Mouse (Mus musculus) macrophage (primary cell): Measurements from ENCODE around the gene Znhit2. TPM values are rescaled to one million over a fixed set of nuclear protein-coding genes. Genes with fewer than 3 reads are reported as not detected.
"Not testable (repeated sequence)": the region's sequence is repeated elsewhere in the genome, so short reads cannot be mapped to it uniquely, and the experiment has no call there.

ENCODE experiments used
- H3K27ac ChIP-seq: fragments of 350-480 bp; formaldehyde crosslinking; 2 replicates; pipeline ENCODE4 v1.9.0; 2021
- H3K36me3 ChIP-seq: fragments of 350-480 bp; formaldehyde crosslinking; 2 replicates; pipeline ENCODE4 v1.9.0; 2021; ENCODE audit errors: inconsistent target
- H3K4me3 ChIP-seq: fragments of 350-480 bp; formaldehyde crosslinking; 2 replicates; pipeline ENCODE4 v1.9.0; 2021; ENCODE audit errors: inconsistent target
- H3K79me2 ChIP-seq: fragments of 350-480 bp; formaldehyde crosslinking; 2 replicates; pipeline ENCODE4 v1.9.0; 2021; ENCODE audit errors: inconsistent target
- WGBS: methylation state at CpG from one replicate; pipeline ENCODE4 v1.1.7; 2026; ENCODE audit warnings: inconsistent platforms; ENCODE audit not compliant: missing documents; 5-methylcytosine and 5-hydroxymethylcytosine counted together
- polyA plus RNA-seq: library from polyadenylated mRNA; stranded (reverse); fragments of 250-400 nt; gene quantifications from 3 replicates; pipeline ENCODE4 v1.2.4, GENCODE M21; 2018; ENCODE audit warnings: inconsistent platforms

Gene Znhit2
- polyA plus RNA-seq, 1 experiment from 2014 or later, result 4.0 TPM

GRCm38 (mm10) chr19:6037695-6038094 lies 23.3 kb upstream of the Znhit2 start:
- no peak overlapping the region for H3K4me3 ChIP-seq
- no peaks in the 10 kb centered on the region for H3K36me3 ChIP-seq
- no peak overlapping the region for H3K27ac ChIP-seq
- H3K79me2 ChIP-seq, result no peaks in the 10 kb centered on the region

- no peaks in the 10 kb centered on the region for H3K79me2 ChIP-seq
- WGBS, result 68% methylated on average over 7 of the region's 7 CpGs
- H3K36me3 ChIP-seq, result no peaks in the 10 kb centered on the region
- H3K4me3 ChIP-seq, result no peak overlapping the region
- H3K27ac ChIP-seq, result no peak overlapping the region
Measured at GRCm38 (mm10) chr19:6038326-6038725, 22.7 kb upstream of the Znhit2 start.

GRCm38 (mm10) chr19:6040002-6040401 lies 21.0 kb upstream of the Znhit2 start:
- peaks cover 2% of the 10 kb centered on the region; the same call in 1 of the 2 replicates for H3K79me2 ChIP-seq
- no peak overlapping the region for H3K27ac ChIP-seq
- H3K36me3 ChIP-seq, result no peaks in the 10 kb centered on the region
- no peak overlapping the region for H3K4me3 ChIP-seq

- WGBS, result 92% methylated on average over 9 of the region's 9 CpGs
- peaks cover 13% of the 10 kb centered on the region for H3K79me2 ChIP-seq
- H3K36me3 ChIP-seq, result no peaks in the 10 kb centered on the region
- H3K27ac ChIP-seq, result no peak overlapping the region
- no peak overlapping the region for H3K4me3 ChIP-seq
Measured at GRCm38 (mm10) chr19:6042293-6042692, 18.7 kb upstream of the Znhit2 start.

- 20% methylated on average over 3 of the region's 4 CpGs for WGBS
- peaks cover 31% of the 10 kb centered on the region for H3K79me2 ChIP-seq
- H3K27ac ChIP-seq, H3K4me3 ChIP-seq, H3K36me3 ChIP-seq: not testable (repeated sequence)
Measured at GRCm38 (mm10) chr19:6044102-6044501, 16.9 kb upstream of the Znhit2 start.

- H3K27ac ChIP-seq, result peak overlapping the region; percentile 93
- 12% methylated on average over 18 of the region's 20 CpGs for WGBS
- peak overlapping the region; percentile 91 for H3K4me3 ChIP-seq
- peaks cover 23% of the 10 kb centered on the region for H3K36me3 ChIP-seq
- H3K79me2 ChIP-seq, result peaks cover 47% of the 10 kb centered on the region
Measured at GRCm38 (mm10) chr19:6045366-6046293, 15.4 kb upstream of the Znhit2 start.

- peaks cover 32% of the 10 kb centered on the region for H3K36me3 ChIP-seq
- peak within 1 kb of the TSS; percentile 91 for H3K4me3 ChIP-seq
- peak within 1 kb of the TSS; percentile 93 for H3K27ac ChIP-seq
- peaks cover 56% of the 10 kb centered on the region for H3K79me2 ChIP-seq
- WGBS, result under 1% methylated on average over 59 of the region's 65 CpGs
Measured at GRCm38 (mm10) chr19:6046294-6047153, 14.5 kb upstream of the Znhit2 start, which contains the start of gene Syvn1. TSS of gene Syvn1 (plus strand) at chr19:6046576.

GRCm38 (mm10) chr19:6047154-6047898 lies 13.7 kb upstream of the Znhit2 start:
- Histone ChIP-seq H3K36me3 (peaks cover 40% of the 10 kb centered on the region), H3K27ac (peak overlapping the region; percentile 93; the same call in 1 of the 2 replicates), H3K4me3 (peak overlapping the region; percentile 91), H3K79me2 (peaks cover 64% of the 10 kb centered on the region)
- 2% methylated on average over 44 of the region's 44 CpGs for WGBS

- WGBS, result 89% methylated on average over 6 of the region's 8 CpGs
- H3K36me3 ChIP-seq, result peaks cover 45% of the 10 kb centered on the region
- H3K79me2 ChIP-seq, result peaks cover 69% of the 10 kb centered on the region
- H3K27ac ChIP-seq, result no peak overlapping the region
- peak overlapping the region; percentile 91 for H3K4me3 ChIP-seq
Measured at GRCm38 (mm10) chr19:6047899-6048166, 13.2 kb upstream of the Znhit2 start.

GRCm38 (mm10) chr19:6048681-6049410 lies 12.1 kb upstream of the Znhit2 start:
- WGBS, result 91% methylated on average over 11 of the region's 11 CpGs
- H3K36me3 ChIP-seq, result peaks cover 55% of the 10 kb centered on the region
- H3K4me3 ChIP-seq, result no peak overlapping the region
- H3K79me2 ChIP-seq, result peaks cover 76% of the 10 kb centered on the region
- H3K27ac ChIP-seq, result no peak overlapping the region

- Histone ChIP-seq H3K36me3 (peaks cover 74% of the 10 kb centered on the region), H3K79me2 (peaks cover 91% of the 10 kb centered on the region), H3K4me3 (no peak overlapping the region), H3K27ac (no peak overlapping the region)
- WGBS, result 95% methylated on average over 7 of the region's 7 CpGs
Measured at GRCm38 (mm10) chr19:6052516-6052915, 8.5 kb upstream of the Znhit2 start.

GRCm38 (mm10) chr19:6054296-6054695 lies 6.7 kb upstream of the Znhit2 start:
- 72% methylated on average over 5 of the region's 5 CpGs for WGBS
- Histone ChIP-seq H3K79me2 (peaks cover 89% of the 10 kb centered on the region), H3K4me3 (no peak overlapping the region), H3K27ac (no peak overlapping the region), H3K36me3 (peaks cover 65% of the 10 kb centered on the region)

GRCm38 (mm10) chr19:6056696-6057095 lies 4.3 kb upstream of the Znhit2 start:
- WGBS, result 63% methylated on average over 4 of the region's 4 CpGs
- peaks cover 70% of the 10 kb centered on the region for H3K79me2 ChIP-seq
- peaks cover 41% of the 10 kb centered on the region for H3K36me3 ChIP-seq
- H3K27ac ChIP-seq, result no peak overlapping the region; the same call in 1 of the 2 replicates
- H3K4me3 ChIP-seq, result peak overlapping the region; percentile 78
